Mouse (Mus musculus) retina, postnatal 7 days (tissue): ENCODE results near the gene Capn2.

Experiments used
- DNase-seq: peaks from one replicate; pipeline ENCODE4 v3.0.0-alpha.2; 2012; ENCODE audit warnings: low read depth, low spot score

Gene Capn2

GRCm38 (mm10) chr1:182461813-182462212 is 55.6 kb downstream of the Capn2 start:
- DNase-seq: peak; percentile 11

GRCm38 (mm10) chr1:182461261-182461660 is 56.1 kb downstream of the Capn2 start:
- no peak for DNase-seq

GRCm38 (mm10) chr1:182460291-182461244 is 56.8 kb downstream of the Capn2 start:
- DNase-seq: no peak

GRCm38 (mm10) chr1:182459436-182459835 is 58.0 kb downstream of the Capn2 start:
- no peak for DNase-seq

GRCm38 (mm10) chr1:182458556-182458955 is 58.9 kb downstream of the Capn2 start:
- no peak for DNase-seq

GRCm38 (mm10) chr1:182455080-182455479 is 62.3 kb downstream of the Capn2 start:
- no peak for DNase-seq

GRCm38 (mm10) chr1:182452473-182452872 is 64.9 kb downstream of the Capn2 start:
- no peak for DNase-seq

GRCm38 (mm10) chr1:182448276-182449035 is 69.0 kb downstream of the Capn2 start:
- DNase-seq: no peak

GRCm38 (mm10) chr1:182444116-182444515 is 73.3 kb downstream of the Capn2 start:
- no peak for DNase-seq

- DNase-seq: no peak
Measured at GRCm38 (mm10) chr1:182441791-182442473, 75.5 kb downstream of the Capn2 start.

- DNase-seq: no peak
Measured at GRCm38 (mm10) chr1:182439546-182440222, 77.7 kb downstream of the Capn2 start.

GRCm38 (mm10) chr1:182436746-182437145 is 80.7 kb downstream of the Capn2 start:
- no peak for DNase-seq

GRCm38 (mm10) chr1:182432059-182432458 is 85.3 kb downstream of the Capn2 start:
- DNase-seq: no peak

GRCm38 (mm10) chr1:182430676-182431075 is 86.7 kb downstream of the Capn2 start:
- DNase-seq: no peak

GRCm38 (mm10) chr1:182429826-182430225 is 87.6 kb downstream of the Capn2 start:
- no peak for DNase-seq

GRCm38 (mm10) chr1:182427426-182427825 is 90.0 kb downstream of the Capn2 start:
- no peak for DNase-seq

- no peak for DNase-seq
Measured at GRCm38 (mm10) chr1:182426444-182426843, 91.0 kb downstream of the Capn2 start.

GRCm38 (mm10) chr1:182425176-182425575 is 92.2 kb downstream of the Capn2 start:
- no peak for DNase-seq

GRCm38 (mm10) chr1:182424274-182424673 is 93.1 kb downstream of the Capn2 start:
- no peak for DNase-seq

GRCm38 (mm10) chr1:182419481-182419880 is 97.9 kb downstream of the Capn2 start:
- DNase-seq: no peak
